Mouse (Mus musculus) embryonic fibroblast, embryonic 13.5 days (primary cell): ENCODE results near the gene 9530003J23Rik.

ENCODE experiments used
- CTCF ChIP-seq: IDR thresholded peaks from 2 replicates; pipeline ENCODE4 v1.5.1; 2011; ENCODE audit warnings: mild to moderate bottlenecking, control low read depth, low read length, moderate library complexity, borderline replicate concordance; ENCODE audit not compliant: insufficient read depth
- POLR2A ChIP-seq: IDR thresholded peaks from 2 replicates; pipeline ENCODE4 v1.6.1; 2011; ENCODE audit warnings: low read depth, mild to moderate bottlenecking, control low read depth, low read length, moderate library complexity

GRCm38 (mm10) chr10:117238603-117239002 is at the start of gene 9530003J23Rik:
- TF ChIP-seq CTCF, result no peak
- no peak for TF ChIP-seq POLR2A
